ENCODE assay signal across 34 mouse cellular contexts in the genomic region with DNA sequence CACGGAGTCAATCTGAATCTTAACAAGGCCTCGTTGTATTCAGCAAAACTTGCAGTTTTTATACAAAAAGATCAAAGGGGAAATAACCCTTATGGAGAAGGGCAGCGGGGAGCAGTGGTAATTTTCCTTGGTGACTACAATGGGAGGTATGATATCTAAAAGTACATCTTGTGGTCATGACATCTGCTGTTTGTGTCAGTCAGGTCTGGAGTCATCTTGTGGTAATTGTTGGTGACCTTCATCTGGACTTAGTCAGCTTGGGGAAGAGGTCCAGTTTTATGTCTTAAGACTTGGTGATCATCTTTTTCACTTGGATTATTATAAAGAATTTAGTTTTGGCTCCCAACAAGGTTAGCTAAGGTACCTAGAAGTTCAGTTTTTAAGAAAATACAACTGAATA.
"Had no signal": no experiment of that assay in that cellular context is flagged by ENCODE, and none has a peak within 500 bp of the region (broad histone marks: within the 10 kb centered on the region; RNA-seq: fewer than 3 reads in every experiment).

No protein-coding gene starts in this region.

- H3K36me3 ChIP-seq: heart, embryonic 10.5 days; heart, embryonic 12.5 days; heart, embryonic 13.5 days; heart, embryonic 15.5 days; hindbrain, embryonic 10.5 days; hindbrain, embryonic 12.5 days; hindbrain, embryonic 13.5 days; hindbrain, embryonic 15.5 days; intestine, embryonic 15.5 days; kidney, embryonic 15.5 days had no signal

- H3K27me3 ChIP-seq: heart, embryonic 12.5 days; heart, embryonic 13.5 days; heart, embryonic 15.5 days; hindbrain, embryonic 12.5 days; hindbrain, embryonic 13.5 days; hindbrain, embryonic 15.5 days; intestine, embryonic 15.5 days; kidney, embryonic 15.5 days had no signal

- H3K4me2 ChIP-seq: heart, embryonic 11.5 days; heart, embryonic 12.5 days; heart, embryonic 13.5 days; heart, embryonic 15.5 days; hindbrain, embryonic 12.5 days; hindbrain, embryonic 13.5 days; hindbrain, embryonic 14.5 days; hindbrain, embryonic 15.5 days; intestine, embryonic 15.5 days; kidney, embryonic 15.5 days had no signal

- DNase-seq: heart, postnatal 10 days; heart, postnatal 14 days; heart, postnatal 36 days; heart, postnatal 4 days; kidney, adult 11 months; kidney, adult 18-20 months; kidney, adult 2 months; kidney, adult 8-10 months; kidney, adult 9 months; kidney, postnatal 10 days; kidney, postnatal 14 days; kidney, postnatal 25 days; kidney, postnatal 36 days; kidney, postnatal 4 days; layer of hippocampus, adult 9-11 months; layer of hippocampus, postnatal 36 days had no signal

- H3K4me3 ChIP-seq: heart, embryonic 10.5 days; heart, embryonic 12.5 days; heart, embryonic 13.5 days; heart, embryonic 15.5 days; hindbrain, embryonic 10.5 days; hindbrain, embryonic 12.5 days; hindbrain, embryonic 13.5 days; hindbrain, embryonic 15.5 days; intestine, embryonic 15.5 days; kidney, embryonic 15.5 days; layer of hippocampus, adult 2 months; left cerebral cortex, adult 2 months had no signal

- ATAC-seq: hindbrain, embryonic 16.5 days; hindbrain, postnatal 0 days; intestine, embryonic 15.5 days; intestine, embryonic 16.5 days; intestine, postnatal 0 days had no signal
